Mouse (Mus musculus) thymus, postnatal 25 days (tissue): ENCODE data around the gene Slc6a4.

Experiments
- DNase-seq: peaks from one replicate; pipeline ENCODE4 v3.0.0; 2022

Gene Slc6a4

GRCm38 (mm10) chr11:76997916-76998704, at the start of gene Slc6a4:
TSS of gene Slc6a4 (plus strand) at chr11:76998603.
- DNase-seq: peak; percentile 11

- no peak for DNase-seq
Measured at GRCm38 (mm10) chr11:76953536-76953935, 44.9 kb upstream of the Slc6a4 start.

- no peak for DNase-seq
Measured at GRCm38 (mm10) chr11:76965703-76966102, 32.7 kb upstream of the Slc6a4 start.

- DNase-seq: no peak
Measured at GRCm38 (mm10) chr11:76970328-76970727, 28.1 kb upstream of the Slc6a4 start.

GRCm38 (mm10) chr11:76974680-76975319, 23.6 kb upstream of the Slc6a4 start:
- DNase-seq: no peak

GRCm38 (mm10) chr11:76981570-76982141, 16.7 kb upstream of the Slc6a4 start:
- DNase-seq: no peak

GRCm38 (mm10) chr11:76982415-76982814, 16.0 kb upstream of the Slc6a4 start:
- no peak for DNase-seq

- DNase-seq: no peak
Measured at GRCm38 (mm10) chr11:76983641-76984040, 14.8 kb upstream of the Slc6a4 start.

- no peak for DNase-seq
Measured at GRCm38 (mm10) chr11:76984173-76984572, 14.2 kb upstream of the Slc6a4 start.

GRCm38 (mm10) chr11:76990839-76991238, 7.6 kb upstream of the Slc6a4 start:
- DNase-seq: no peak

- DNase-seq: peak; percentile 52
Measured at GRCm38 (mm10) chr11:76992886-76993285, 5.5 kb upstream of the Slc6a4 start.

GRCm38 (mm10) chr11:76995966-76996672, 2.3 kb upstream of the Slc6a4 start:
- no peak for DNase-seq

GRCm38 (mm10) chr11:76997305-76997704, 1.1 kb upstream of the Slc6a4 start:
- DNase-seq: peak; percentile 71

- DNase-seq: no peak
Measured at GRCm38 (mm10) chr11:76998705-76999226, 363 bp downstream of the Slc6a4 start.

- DNase-seq: no peak
Measured at GRCm38 (mm10) chr11:77000741-77001140, 2.3 kb downstream of the Slc6a4 start.

GRCm38 (mm10) chr11:77002361-77002760, 4.0 kb downstream of the Slc6a4 start:
- no peak for DNase-seq

- no peak for DNase-seq
Measured at GRCm38 (mm10) chr11:77005881-77006280, 7.5 kb downstream of the Slc6a4 start.

GRCm38 (mm10) chr11:77006616-77007015, 8.2 kb downstream of the Slc6a4 start:
- DNase-seq: no peak

GRCm38 (mm10) chr11:77009069-77010025, 10.9 kb downstream of the Slc6a4 start:
- DNase-seq: no peak

- DNase-seq: no peak
Measured at GRCm38 (mm10) chr11:77010762-77011475, 12.5 kb downstream of the Slc6a4 start.

- DNase-seq: no peak
Measured at GRCm38 (mm10) chr11:77018046-77018445, 19.6 kb downstream of the Slc6a4 start.
